ENCODE assay signal across 9 mouse cellular contexts in the genomic region with DNA sequence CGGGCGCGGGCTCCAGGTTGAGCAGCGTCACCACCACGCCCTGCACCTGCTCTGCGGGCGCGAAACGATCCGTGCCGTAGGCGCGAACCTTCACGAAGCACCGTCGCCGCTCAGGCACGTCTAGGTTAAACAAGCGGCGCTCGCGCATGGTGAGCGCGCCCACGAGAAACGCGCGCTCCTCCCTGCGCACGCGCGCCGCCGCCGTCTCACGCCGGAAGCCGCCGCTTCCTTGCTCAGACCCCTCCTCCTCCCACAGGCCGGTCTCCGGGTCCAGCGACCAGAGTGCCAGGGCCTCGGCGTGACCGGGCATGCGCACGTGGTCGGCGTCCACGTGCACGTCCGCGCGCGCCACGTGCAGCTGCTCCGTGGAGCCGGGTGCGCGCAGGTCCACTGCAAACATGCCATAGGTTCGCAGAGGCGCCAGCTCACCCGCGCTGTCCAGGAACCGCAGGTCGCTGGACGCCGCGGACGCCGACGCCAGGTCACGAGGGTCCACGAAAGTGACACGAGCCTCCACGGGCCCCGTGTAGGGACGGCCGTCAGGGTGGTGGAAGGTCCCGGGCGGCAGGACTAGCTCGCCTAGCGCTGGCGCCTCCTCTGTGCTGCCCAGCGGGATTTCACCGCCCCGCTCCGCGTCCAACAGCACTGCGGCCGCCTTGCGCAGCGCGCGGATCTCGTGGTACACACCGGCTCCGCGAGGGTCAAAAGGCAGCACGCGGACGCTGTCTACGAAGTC. TPM values are rescaled to one million over a fixed set of nuclear protein-coding genes. Genes with fewer than 3 reads are reported as not detected.
DNase-seq lines count a peak whose midpoint lies in the region; ATAC-seq and TF ChIP-seq lines count a peak whose summit lies in the region.
"Had no signal": no experiment of that assay in that cellular context is flagged by ENCODE, and none has a peak within 500 bp of the region (broad histone marks: within the 10 kb centered on the region; RNA-seq: fewer than 3 reads in every experiment).

No protein-coding gene starts in this region.

- peak overlapping the region; percentile 29 for H3K9ac ChIP-seq in forebrain, embryonic 15.5 days (replicated peaks)
- H3K9ac ChIP-seq in intestine, embryonic 15.5 days: 0 out of 2 replicates have a peak overlapping the region, but pooled peaks have one; percentile 18
- H3K9ac ChIP-seq in limb, embryonic 15.5 days: no peak overlapping the region
- 0 out of 2 replicates have a peak overlapping the region, but pooled peaks have one; percentile 44 for H3K9ac ChIP-seq in midbrain, postnatal 0 days (replicated peaks; ENCODE audit: low read length, poor library complexity, severe bottlenecking)

- peaks cover 37% of the 10 kb centered on the region for H3K4me1 ChIP-seq in forebrain, embryonic 15.5 days
- peaks cover 30% of the 10 kb centered on the region for H3K4me1 ChIP-seq in intestine, embryonic 15.5 days (replicated peaks)
- H3K4me1 ChIP-seq in limb, embryonic 15.5 days: peaks cover 52% of the 10 kb centered on the region
- peaks cover 6% of the 10 kb centered on the region; the same call in 1 of the 2 replicates for H3K4me1 ChIP-seq in midbrain, postnatal 0 days (ENCODE audit: insufficient read depth, low read length)

- no peaks in the 10 kb centered on the region for H3K36me3 ChIP-seq in forebrain, embryonic 15.5 days
- no peaks in the 10 kb centered on the region for H3K36me3 ChIP-seq in intestine, embryonic 15.5 days
- H3K36me3 ChIP-seq in limb, embryonic 15.5 days: no peaks in the 10 kb centered on the region
- no peaks in the 10 kb centered on the region for H3K36me3 ChIP-seq in midbrain, postnatal 0 days (ENCODE audit: insufficient read depth, low read length)

- no peak overlapping the region for H3K27ac ChIP-seq in forebrain, embryonic 15.5 days (replicated peaks)
- H3K27ac ChIP-seq in intestine, embryonic 15.5 days: no peak overlapping the region
- H3K27ac ChIP-seq in limb, embryonic 15.5 days: no peak overlapping the region
- H3K27ac ChIP-seq in midbrain, postnatal 0 days (ENCODE audit: low read depth, low read length): no peak overlapping the region

- H3K4me2 ChIP-seq in forebrain, embryonic 15.5 days (replicated peaks): peak overlapping the region; percentile 50
- peak overlapping the region; percentile 75 for H3K4me2 ChIP-seq in intestine, embryonic 15.5 days (replicated peaks)
- H3K4me2 ChIP-seq in limb, embryonic 15.5 days: peak overlapping the region; percentile 64
- H3K4me2 ChIP-seq in midbrain, postnatal 0 days (ENCODE audit: low read depth, low read length, poor library complexity, severe bottlenecking): peak overlapping the region; percentile 49

- peak; percentile 49 to 77 for DNase-seq in cerebellum, postnatal 4 days (ENCODE audit: low spot score in 2 of 2)
- DNase-seq in cerebellum, adult 9-10 months: no peak
- DNase-seq in Muller cell, postnatal 12 days (ENCODE audit: inconsistent ontology term): peak; percentile 65
- DNase-seq in midbrain, postnatal 0 days (ENCODE audit: low spot score): peak; percentile 88
- DNase-seq in thymus, postnatal 4 days: peak; percentile 73

- peak; percentile 60 for ATAC-seq in forebrain, embryonic 15.5 days (replicated peaks)
- ATAC-seq in intestine, embryonic 15.5 days: peak; percentile 66
- no peak for ATAC-seq in limb, embryonic 15.5 days (ENCODE audit: insufficient number of reproducible peaks, low FRiP score, low TSS enrichment, low read depth)
- ATAC-seq in midbrain, postnatal 0 days (ENCODE audit: low FRiP score): peak; percentile 70

- TF ChIP-seq CTCF in midbrain, postnatal 0 days (IDR thresholded peaks at IDR 0.05): no peak

- no peaks in the 10 kb centered on the region for H3K9me3 ChIP-seq in forebrain, embryonic 15.5 days
- no peaks in the 10 kb centered on the region for H3K9me3 ChIP-seq in intestine, embryonic 15.5 days
- H3K9me3 ChIP-seq in limb, embryonic 15.5 days: no peaks in the 10 kb centered on the region
- no peaks in the 10 kb centered on the region for H3K9me3 ChIP-seq in midbrain, postnatal 0 days (ENCODE audit: low read length)

- peaks cover 78% of the 10 kb centered on the region for H3K27me3 ChIP-seq in forebrain, embryonic 15.5 days
- peaks cover 86% of the 10 kb centered on the region for H3K27me3 ChIP-seq in intestine, embryonic 15.5 days (replicated peaks)
- peaks cover 97% of the 10 kb centered on the region for H3K27me3 ChIP-seq in limb, embryonic 15.5 days
- H3K27me3 ChIP-seq in midbrain, postnatal 0 days (ENCODE audit: insufficient read depth, low read length): peaks cover 78% of the 10 kb centered on the region

- 6% methylated on average over 98 of the region's 103 CpGs for WGBS in forebrain, embryonic 15.5 days
- WGBS in intestine, embryonic 15.5 days: 5% methylated on average over 103 of the region's 103 CpGs
- WGBS in limb, embryonic 15.5 days: 5% methylated on average over 103 of the region's 103 CpGs
- 5% methylated on average over 102 of the region's 103 CpGs for WGBS in midbrain, postnatal 0 days

- peak overlapping the region; percentile 46 for H3K4me3 ChIP-seq in forebrain, embryonic 15.5 days
- H3K4me3 ChIP-seq in intestine, embryonic 15.5 days (replicated peaks): peak overlapping the region; percentile 41
- peak overlapping the region; percentile 43 for H3K4me3 ChIP-seq in limb, embryonic 15.5 days
- H3K4me3 ChIP-seq in midbrain, postnatal 0 days (ENCODE audit: low read depth, low read length): peak overlapping the region; percentile 38

RNA-seq across cellular contexts. Expression of gene Cilp2, which starts 5.3 kb away (rescaled TPM):
- polyA plus RNA-seq in forebrain, embryonic 15.5 days (2015; fragmentation: Nextera tagmentation; extraction: Ambion mirVana): 3.6 and 4.0 TPM in 2 replicates
- 0.48 and 0.65 TPM in 2 replicates for polyA plus RNA-seq in intestine, embryonic 15.5 days (2015; fragmentation: Nextera tagmentation; extraction: Ambion mirVana)
- 2.9 and 3.7 TPM in 2 replicates for polyA plus RNA-seq in limb, embryonic 15.5 days (2015; fragmentation: Nextera tagmentation; extraction: Ambion mirVana)
- total RNA-seq in midbrain, postnatal 0 days (2014; rRNA removed): 12.0 and 14.9 TPM in 2 replicates
- 7.5 and 8.0 TPM in 2 replicates for polyA plus RNA-seq in midbrain, postnatal 0 days (2015; fragmentation: Nextera tagmentation; extraction: Ambion mirVana)

RNA-seq across cellular contexts. Expression of gene Tssk6, which starts 19.8 kb away (rescaled TPM):
- 3.4 and 3.8 TPM in 2 replicates for polyA plus RNA-seq in forebrain, embryonic 15.5 days (2015; fragmentation: Nextera tagmentation; extraction: Ambion mirVana)
- polyA plus RNA-seq in intestine, embryonic 15.5 days (2015; fragmentation: Nextera tagmentation; extraction: Ambion mirVana): 2.8 and 3.4 TPM in 2 replicates
- 3.2 and 4.2 TPM in 2 replicates for polyA plus RNA-seq in limb, embryonic 15.5 days (2015; fragmentation: Nextera tagmentation; extraction: Ambion mirVana)
- not detected in 2 replicates for total RNA-seq in midbrain, postnatal 0 days (2014; rRNA removed)
- polyA plus RNA-seq in midbrain, postnatal 0 days (2015; fragmentation: Nextera tagmentation; extraction: Ambion mirVana): 4.4 and 4.6 TPM in 2 replicates
- total RNA-seq: left cerebral cortex, adult 18-20 months had no signal

RNA-seq across cellular contexts. Expression of gene Ndufa13, which starts 20.2 kb away (rescaled TPM):
- 173 and 179 TPM in 2 replicates for polyA plus RNA-seq in forebrain, embryonic 15.5 days (2015; fragmentation: Nextera tagmentation; extraction: Ambion mirVana)
- polyA plus RNA-seq in intestine, embryonic 15.5 days (2015; fragmentation: Nextera tagmentation; extraction: Ambion mirVana): 212 and 213 TPM in 2 replicates
- polyA plus RNA-seq in limb, embryonic 15.5 days (2015; fragmentation: Nextera tagmentation; extraction: Ambion mirVana): 168 and 176 TPM in 2 replicates
- 55.6 and 86.8 TPM in 2 replicates for total RNA-seq in midbrain, postnatal 0 days (2014; rRNA removed)
- 239 and 243 TPM in 2 replicates for polyA plus RNA-seq in midbrain, postnatal 0 days (2015; fragmentation: Nextera tagmentation; extraction: Ambion mirVana)

RNA-seq across cellular contexts. Expression of gene Yjefn3, which starts 20.3 kb away (rescaled TPM):
- polyA plus RNA-seq in forebrain, embryonic 15.5 days (2015; fragmentation: Nextera tagmentation; extraction: Ambion mirVana): 8.9 and 9.0 TPM in 2 replicates
- polyA plus RNA-seq in intestine, embryonic 15.5 days (2015; fragmentation: Nextera tagmentation; extraction: Ambion mirVana): 3.9 and 4.2 TPM in 2 replicates
- 3.7 and 6.4 TPM in 2 replicates for polyA plus RNA-seq in limb, embryonic 15.5 days (2015; fragmentation: Nextera tagmentation; extraction: Ambion mirVana)
- 7.6 and 8.0 TPM in 2 replicates for total RNA-seq in midbrain, postnatal 0 days (2014; rRNA removed)
- 13.4 and 15.4 TPM in 2 replicates for polyA plus RNA-seq in midbrain, postnatal 0 days (2015; fragmentation: Nextera tagmentation; extraction: Ambion mirVana)

RNA-seq across cellular contexts. Expression of gene Pbx4, which starts 49.9 kb away (rescaled TPM):
- 54.7 and 55.3 TPM in 2 replicates for polyA plus RNA-seq in forebrain, embryonic 15.5 days (2015; fragmentation: Nextera tagmentation; extraction: Ambion mirVana)
- 3.5 and 3.9 TPM in 2 replicates for polyA plus RNA-seq in intestine, embryonic 15.5 days (2015; fragmentation: Nextera tagmentation; extraction: Ambion mirVana)
- 4.3 and 4.7 TPM in 2 replicates for polyA plus RNA-seq in limb, embryonic 15.5 days (2015; fragmentation: Nextera tagmentation; extraction: Ambion mirVana)
- total RNA-seq in midbrain, postnatal 0 days (2014; rRNA removed): 35.7 and 43.9 TPM in 2 replicates
- polyA plus RNA-seq in midbrain, postnatal 0 days (2015; fragmentation: Nextera tagmentation; extraction: Ambion mirVana): 91.0 and 98.8 TPM in 2 replicates
